7 mouse cellular contexts compared by ENCODE assay signal in the genomic region with DNA sequence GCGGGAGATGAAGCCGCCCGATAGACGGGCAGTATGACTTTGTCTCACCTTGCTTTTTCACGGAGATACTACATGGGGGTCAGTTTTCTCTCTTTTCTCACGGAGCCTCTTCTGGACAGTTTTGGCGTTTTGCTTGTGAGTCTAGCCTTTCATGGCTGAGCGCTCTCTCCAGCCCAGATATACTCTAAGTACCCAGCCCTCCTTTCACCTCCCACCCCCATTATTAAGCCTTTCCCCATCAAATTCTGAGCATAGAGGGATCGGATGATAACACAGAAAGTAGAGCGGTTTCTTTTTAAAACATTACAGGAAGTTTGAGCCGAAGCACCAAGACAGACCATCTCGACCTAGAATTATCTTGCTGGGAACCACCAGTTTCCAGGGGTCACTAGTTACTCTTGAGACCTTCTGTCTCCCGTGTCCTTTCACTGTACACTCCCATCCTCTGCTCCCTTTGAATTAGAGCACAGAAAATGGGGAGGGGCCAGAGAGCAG. TPM values are rescaled to one million over a fixed set of nuclear protein-coding genes. Genes with fewer than 3 reads are reported as not detected.
A peak's percentile ranks its signal among the peaks of the same experiment; 100 is the strongest.
DNase-seq lines count a peak whose midpoint lies in the region; ATAC-seq lines count a peak whose summit lies in the region.

No protein-coding gene starts in this region.

- WGBS in forebrain, embryonic 11.5 days: 3% methylated on average over 13 of the region's 13 CpGs
- 3% methylated on average over 13 of the region's 13 CpGs for WGBS in limb, embryonic 12.5 days
- 2% methylated on average over 13 of the region's 13 CpGs for WGBS in stomach, embryonic 14.5 days

- H3K9ac ChIP-seq in forebrain, embryonic 11.5 days (ENCODE audit: low read length): peak overlapping the region; percentile 88
- peak overlapping the region; percentile 89 for H3K9ac ChIP-seq in limb, embryonic 12.5 days (replicated peaks)
- H3K9ac ChIP-seq in stomach, embryonic 14.5 days (replicated peaks; ENCODE audit: low read depth, low read length): peak overlapping the region; percentile 89

- no peaks in the 10 kb centered on the region for H3K9me3 ChIP-seq in megakaryocyte, embryonic 14.5 days
- H3K9me3 ChIP-seq in forebrain, embryonic 11.5 days (ENCODE audit: control insufficient read depth, low read length): no peaks in the 10 kb centered on the region
- H3K9me3 ChIP-seq in limb, embryonic 12.5 days: no peaks in the 10 kb centered on the region
- H3K9me3 ChIP-seq in stomach, embryonic 14.5 days (ENCODE audit: control insufficient read depth, low read depth, low read length): no peaks in the 10 kb centered on the region

- no peak for ATAC-seq in megakaryocyte, adult 5-6 weeks (ENCODE audit: poor library complexity, severe bottlenecking)
- ATAC-seq in forebrain, embryonic 11.5 days (replicated peaks; ENCODE audit: low FRiP score): no peak; the same call in 1 of the 2 replicates
- ATAC-seq in limb, embryonic 12.5 days (ENCODE audit: insufficient number of reproducible peaks, insufficient read depth, low FRiP score, low TSS enrichment, low read depth): no peak
- no peak for ATAC-seq in stomach, embryonic 14.5 days (ENCODE audit: insufficient number of reproducible peaks, insufficient read depth, low FRiP score, low read depth)

- H3K27me3 ChIP-seq in megakaryocyte, embryonic 14.5 days (replicated peaks): no peaks in the 10 kb centered on the region
- H3K27me3 ChIP-seq in forebrain, embryonic 11.5 days (ENCODE audit: control insufficient read depth, insufficient read depth, low read length): no peaks in the 10 kb centered on the region
- H3K27me3 ChIP-seq in limb, embryonic 12.5 days: no peaks in the 10 kb centered on the region
- H3K27me3 ChIP-seq in stomach, embryonic 14.5 days (ENCODE audit: control insufficient read depth, insufficient read depth, low read length): no peaks in the 10 kb centered on the region

- H3K4me2 ChIP-seq in forebrain, embryonic 11.5 days (ENCODE audit: low read depth, low read length, severe bottlenecking): peak overlapping the region; percentile 85
- H3K4me2 ChIP-seq in limb, embryonic 12.5 days: peak overlapping the region; percentile 78
- peak overlapping the region; percentile 45 for H3K4me2 ChIP-seq in stomach, embryonic 14.5 days (replicated peaks; ENCODE audit: low read depth, low read length)

- H3K4me1 ChIP-seq in megakaryocyte, embryonic 14.5 days: peaks cover 54% of the 10 kb centered on the region
- peaks cover 2% of the 10 kb centered on the region; the same call in 1 of the 2 replicates for H3K4me1 ChIP-seq in forebrain, embryonic 11.5 days (replicated peaks; ENCODE audit: control insufficient read depth, insufficient read depth, low read length)
- peaks cover 9% of the 10 kb centered on the region; the same call in 1 of the 2 replicates for H3K4me1 ChIP-seq in limb, embryonic 12.5 days (replicated peaks)
- 0 out of 2 replicates have a peak, but pooled peaks cover 2% of the 10 kb centered on the region for H3K4me1 ChIP-seq in stomach, embryonic 14.5 days (ENCODE audit: control insufficient read depth, insufficient read depth, low read length)

- no peak for DNase-seq in forebrain, embryonic 11.5 days (ENCODE audit: low spot score)
- DNase-seq in spleen, adult 12 weeks (ENCODE audit: low spot score): no peak
- DNase-seq in layer of hippocampus, adult 9-11 months: no peak

- H3K36me3 ChIP-seq in megakaryocyte, embryonic 14.5 days (replicated peaks; ENCODE audit: low read length): peaks cover 46% of the 10 kb centered on the region
- H3K36me3 ChIP-seq in forebrain, embryonic 11.5 days (ENCODE audit: control insufficient read depth, insufficient read depth, low read length): no peaks in the 10 kb centered on the region
- H3K36me3 ChIP-seq in limb, embryonic 12.5 days: no peaks in the 10 kb centered on the region
- no peaks in the 10 kb centered on the region for H3K36me3 ChIP-seq in stomach, embryonic 14.5 days (ENCODE audit: control insufficient read depth, insufficient read depth, low read length)

- peak overlapping the region; percentile 97 for H3K4me3 ChIP-seq in megakaryocyte, embryonic 14.5 days (replicated peaks)
- H3K4me3 ChIP-seq in forebrain, embryonic 11.5 days (ENCODE audit: low read depth, low read length): peak overlapping the region; percentile 68
- H3K4me3 ChIP-seq in limb, embryonic 12.5 days (replicated peaks): peak overlapping the region; percentile 76
- H3K4me3 ChIP-seq in stomach, embryonic 14.5 days (ENCODE audit: low read depth, low read length): peak overlapping the region; percentile 87

- H3K27ac ChIP-seq in forebrain, embryonic 11.5 days (ENCODE audit: low read depth, low read length): no peak overlapping the region
- H3K27ac ChIP-seq in limb, embryonic 12.5 days: peak overlapping the region; percentile 93; the same call in 1 of the 2 replicates
- H3K27ac ChIP-seq in stomach, embryonic 14.5 days (ENCODE audit: low read length): peak overlapping the region; percentile 100

RNA-seq across cellular contexts. Expression of a gene that starts 2.0 kb away (rescaled TPM):
- polyA plus RNA-seq in megakaryocyte, embryonic 14.5 days (2012; ENCODE audit: insufficient read depth, low replicate concordance): 9.4 and 10.1 TPM in 2 replicates
- 3.4 and 4.7 TPM in 2 replicates for total RNA-seq in megakaryocyte, adult 5-6 weeks (2015)
- total RNA-seq in megakaryocyte, adult 5-6 weeks (2017): 2.8 and 7.8 TPM in 2 replicates
- 5.3 and 5.5 TPM in 2 replicates for polyA plus RNA-seq in forebrain, embryonic 11.5 days (2014; fragmentation: Nextera tagmentation; extraction: Ambion mirVana)
- 3.8 TPM in 2 replicates for polyA plus RNA-seq in limb, embryonic 12.5 days (2016; fragmentation: Nextera tagmentation; extraction: Ambion mirVana)
- polyA plus RNA-seq in stomach, embryonic 14.5 days (2014; fragmentation: Nextera tagmentation; extraction: Ambion mirVana): 56.3 and 60.0 TPM in 2 replicates
